Mouse (Mus musculus): ENCODE measurements around the gene Ensa.
"Not testable (repeated sequence)": the region's sequence is repeated elsewhere in the genome, so short reads cannot be mapped to it uniquely, and the experiment has no call there.

Ensa gene

DNA sequence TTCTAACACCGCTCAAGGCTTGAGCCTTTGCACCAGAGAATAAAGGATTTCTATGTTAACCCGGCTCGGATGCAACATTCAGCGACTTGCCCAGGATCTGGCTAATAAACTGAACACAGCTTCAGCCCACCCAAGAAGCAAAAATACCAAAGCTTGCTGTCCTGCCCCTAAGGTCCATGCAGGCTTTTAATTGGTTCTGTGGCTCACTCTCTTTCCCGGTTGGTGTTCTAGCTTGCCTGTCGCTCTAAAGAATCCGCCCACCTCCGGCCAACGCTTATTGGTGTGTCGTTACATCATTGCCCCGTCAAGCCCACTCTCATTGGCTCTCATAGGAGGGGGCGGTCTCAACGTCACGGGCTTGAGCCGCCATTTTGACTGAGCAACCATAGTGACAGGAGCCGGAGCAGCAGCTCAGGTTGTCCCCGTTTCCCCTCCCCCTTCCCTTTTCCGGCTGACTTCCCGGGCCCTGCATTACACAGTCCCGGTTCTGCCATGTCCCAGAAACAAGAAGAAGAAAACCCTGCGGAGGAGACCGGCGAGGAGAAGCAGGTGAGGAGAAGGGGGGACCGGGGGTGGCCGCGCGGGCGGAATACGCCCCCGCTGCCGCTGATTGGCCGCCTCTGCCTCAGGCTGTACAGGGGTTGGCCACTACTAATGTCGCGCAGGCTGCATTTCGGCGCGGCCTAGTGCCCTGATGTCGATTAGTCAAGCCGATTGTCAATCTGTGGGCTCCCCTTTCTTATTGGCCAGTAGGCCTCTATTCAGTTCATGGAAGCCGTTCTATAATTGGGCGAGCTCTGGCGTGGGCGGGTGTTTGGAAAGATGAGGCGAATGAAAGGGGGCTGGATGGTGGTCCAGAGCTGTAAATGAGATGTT is at the start of gene Ensa:
Ensa (plus strand) TSS at position 366 of the 876 bp plus-strand sequence.
- peak; percentile 97 for DNase-seq (ENCODE audit: low spot score)

DNA sequence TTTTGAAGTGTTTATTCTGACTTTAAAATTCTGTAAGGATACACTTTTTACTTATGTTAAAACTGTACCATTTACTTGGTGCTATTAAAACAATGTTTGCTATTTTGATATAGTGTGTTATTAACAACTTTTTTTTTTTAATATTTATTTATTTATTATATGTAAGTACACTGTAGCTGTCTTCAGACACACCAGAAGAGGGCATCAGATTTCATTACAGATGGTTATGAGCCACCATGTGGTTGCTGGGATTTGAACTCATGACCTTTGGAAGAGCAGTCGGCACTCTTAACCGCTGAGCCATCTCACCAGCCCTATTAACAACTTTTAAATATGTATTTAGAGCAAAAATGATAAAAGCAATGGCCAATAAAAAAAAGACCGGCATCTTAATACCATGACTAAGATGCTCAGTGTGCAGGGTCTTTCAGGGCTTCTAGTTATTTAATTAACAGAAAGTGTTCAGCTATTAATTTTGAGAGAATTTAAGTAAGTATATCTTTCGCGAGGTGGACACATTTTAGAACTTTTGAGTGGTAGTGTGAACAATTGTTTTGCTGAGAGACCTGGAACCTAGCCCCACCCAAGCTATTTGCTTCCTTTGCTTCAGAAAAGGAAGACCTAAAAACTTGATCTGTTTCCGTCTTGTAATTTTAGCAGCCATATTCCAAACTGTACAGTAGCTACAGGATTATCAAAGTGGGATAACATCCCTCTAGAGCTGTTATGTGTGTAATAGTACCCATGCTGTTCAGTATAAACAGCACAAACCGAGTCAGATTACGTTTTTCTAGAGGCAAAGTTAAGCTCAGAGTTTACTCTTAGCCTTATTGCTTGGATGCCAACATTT is 36.8 kb upstream of the Ensa start:
- no peak for DNase-seq (ENCODE audit: low spot score)

DNA sequence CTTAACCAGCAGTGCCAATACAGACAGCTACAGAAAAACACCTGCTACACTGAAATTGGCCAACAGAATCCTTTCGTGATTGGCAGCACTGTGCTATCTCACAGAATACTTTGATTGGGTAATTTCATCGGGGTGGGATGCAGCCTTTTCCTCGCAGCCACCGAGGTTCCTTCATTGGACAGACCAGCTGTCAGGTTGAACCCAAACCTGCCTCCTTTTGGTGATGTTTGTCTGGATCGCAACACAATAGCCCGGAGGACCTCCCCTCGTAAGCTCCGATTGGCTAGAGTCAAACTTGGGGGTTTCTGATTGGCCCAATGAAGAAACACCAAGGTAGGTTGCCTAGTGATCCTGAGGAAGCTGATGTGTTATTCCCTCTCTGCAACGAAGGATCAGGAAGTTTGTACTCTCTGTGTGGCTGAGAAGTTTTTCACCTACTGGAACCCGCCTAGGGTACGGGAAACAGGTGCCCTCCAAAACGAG is 36.1 kb upstream of the Ensa start, which contains the start of gene Golph3l:
Golph3l (plus strand) TSS at position 331 of the 483 bp plus-strand sequence.
- DNase-seq (ENCODE audit: low spot score) = peak; percentile 83

DNA sequence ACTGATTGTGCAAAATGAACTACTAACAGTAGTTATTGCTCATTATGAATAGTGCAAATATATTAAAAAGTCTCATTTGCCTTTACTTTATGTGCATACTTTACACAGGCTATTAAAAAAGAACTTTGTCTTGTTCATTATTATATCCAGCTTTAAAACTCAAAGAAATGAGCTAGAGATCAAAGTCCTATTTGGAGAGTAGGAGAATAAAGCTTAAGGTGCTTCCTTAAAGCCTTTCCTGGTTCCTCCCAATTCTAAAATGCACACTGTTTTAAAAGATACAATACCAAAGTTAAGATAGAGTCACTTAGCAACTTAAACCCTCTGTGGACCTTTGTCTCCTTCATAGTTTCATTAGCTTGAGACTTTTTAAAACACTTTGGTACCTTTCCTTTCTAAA is 26.1 kb upstream of the Ensa start:
- DNase-seq (ENCODE audit: low spot score) = no peak

DNA sequence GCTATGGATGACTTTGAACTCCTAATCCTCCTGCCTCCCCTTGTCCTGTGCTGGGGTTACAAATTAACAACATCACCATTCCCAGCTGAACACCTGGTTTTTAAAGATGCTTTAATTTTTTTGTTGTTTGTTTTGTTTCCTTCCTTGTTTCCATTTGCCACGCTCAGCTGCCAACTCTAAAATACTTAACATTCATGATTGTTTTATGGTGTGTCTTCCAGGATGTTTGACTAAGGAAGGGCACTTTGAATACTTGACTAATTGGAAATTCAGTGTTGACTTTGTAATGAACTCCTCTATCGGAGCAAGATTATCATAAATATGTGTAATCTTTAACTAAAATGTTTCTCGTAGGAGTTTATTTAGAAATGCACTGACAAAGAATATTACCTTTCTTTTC is 23.5 kb upstream of the Ensa start:
- DNase-seq (ENCODE audit: low spot score) = no peak

DNA sequence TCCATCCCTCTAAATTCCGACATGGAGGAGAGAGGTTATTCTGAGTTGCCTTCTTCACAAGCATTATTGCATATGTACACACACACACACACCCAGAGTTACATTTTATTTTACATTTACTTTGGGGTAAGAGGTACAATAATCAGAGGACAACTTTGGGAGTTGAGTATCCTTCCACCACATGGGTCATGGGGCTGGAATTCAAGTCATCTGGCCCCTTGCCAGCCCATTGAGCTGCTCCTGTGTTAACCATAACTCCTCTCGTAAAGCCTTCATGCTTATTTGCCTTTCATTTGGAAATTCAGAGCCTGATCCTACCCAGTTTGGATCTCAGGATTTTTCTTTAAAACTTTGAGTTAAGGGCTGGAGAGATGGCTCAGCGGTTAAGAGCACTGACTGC is 18.7 kb upstream of the Ensa start:
- DNase-seq (ENCODE audit: low spot score) = no peak

DNA sequence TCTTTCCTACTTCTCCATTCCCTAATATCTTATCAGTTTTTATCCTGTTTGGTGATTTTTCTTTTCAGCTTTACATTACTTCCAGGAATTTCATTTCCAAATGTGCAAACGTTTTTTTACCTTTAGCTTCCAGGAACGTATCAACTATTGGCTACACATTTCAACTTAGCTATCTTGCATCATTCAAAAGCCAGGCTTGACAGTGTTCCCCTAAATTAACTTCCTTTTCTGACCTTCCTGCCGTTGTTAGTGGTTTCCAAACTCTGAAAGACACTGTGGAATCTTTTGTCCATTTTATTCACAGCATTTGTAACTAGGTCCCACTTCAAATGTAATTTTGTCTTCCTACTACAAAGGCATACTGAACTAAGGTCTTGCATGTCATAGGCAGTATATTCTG is 15.6 kb upstream of the Ensa start:
- DNase-seq (ENCODE audit: low spot score) = no peak

DNA sequence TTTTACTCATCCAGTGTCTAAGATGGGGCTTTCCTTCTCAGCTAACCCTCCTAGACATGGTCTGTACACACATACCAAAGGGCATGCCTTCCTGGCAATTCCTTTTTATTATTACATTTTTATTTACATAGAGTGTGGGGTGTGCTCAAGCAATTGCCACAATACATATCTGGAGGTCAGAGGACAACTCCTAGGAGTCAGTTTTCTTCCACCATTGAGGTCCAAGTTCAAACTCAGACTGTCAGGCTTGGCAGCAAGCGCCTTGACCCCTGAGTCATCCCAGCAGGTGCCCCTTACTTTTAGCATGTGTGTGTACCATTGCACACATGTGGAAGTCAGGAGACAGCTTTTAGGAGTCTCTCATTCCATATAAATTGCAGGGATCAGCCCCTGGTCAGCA is 10.8 kb upstream of the Ensa start:
- no peak for DNase-seq (ENCODE audit: low spot score)

DNA sequence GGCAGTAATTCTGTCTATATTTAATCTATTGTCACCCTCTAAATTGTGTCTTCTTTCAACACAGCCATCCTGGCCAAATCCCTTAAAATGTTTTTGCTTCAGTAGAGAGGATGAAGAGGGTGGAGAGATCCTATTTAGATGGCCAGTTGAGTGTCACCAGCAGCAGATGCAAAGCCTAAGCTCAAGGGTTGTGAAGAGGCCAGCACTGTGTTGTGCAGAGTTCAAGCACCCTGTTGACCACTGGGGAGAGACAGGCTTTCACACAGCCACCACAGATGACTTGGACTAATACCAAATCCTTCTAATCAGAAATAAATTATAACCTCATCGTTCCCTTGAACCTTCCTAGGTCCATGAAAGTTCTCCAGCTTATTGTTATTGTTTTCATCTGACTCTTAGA is 6.3 kb upstream of the Ensa start:
- no peak for DNase-seq (ENCODE audit: low spot score)

DNA sequence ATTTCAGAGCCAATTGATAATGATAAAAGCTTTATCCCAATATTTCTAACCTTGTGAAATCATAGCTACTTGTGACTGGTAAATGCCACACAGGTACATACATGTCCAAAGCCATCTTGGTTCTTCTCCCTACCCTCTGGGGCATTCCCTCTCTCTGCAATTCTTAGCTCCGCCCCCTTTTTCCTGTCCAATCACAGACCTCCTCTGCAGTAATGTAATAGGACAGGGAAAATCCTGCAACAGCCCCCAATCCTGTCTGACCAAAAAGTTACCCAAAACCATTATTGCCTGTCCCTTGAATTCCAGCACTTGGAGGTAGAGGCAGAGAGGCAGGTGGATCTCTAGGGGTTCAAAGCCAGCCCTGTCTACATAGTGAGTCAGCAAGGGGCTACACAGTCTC is 3.6 kb upstream of the Ensa start:
- no peak for DNase-seq (ENCODE audit: low spot score)

DNA sequence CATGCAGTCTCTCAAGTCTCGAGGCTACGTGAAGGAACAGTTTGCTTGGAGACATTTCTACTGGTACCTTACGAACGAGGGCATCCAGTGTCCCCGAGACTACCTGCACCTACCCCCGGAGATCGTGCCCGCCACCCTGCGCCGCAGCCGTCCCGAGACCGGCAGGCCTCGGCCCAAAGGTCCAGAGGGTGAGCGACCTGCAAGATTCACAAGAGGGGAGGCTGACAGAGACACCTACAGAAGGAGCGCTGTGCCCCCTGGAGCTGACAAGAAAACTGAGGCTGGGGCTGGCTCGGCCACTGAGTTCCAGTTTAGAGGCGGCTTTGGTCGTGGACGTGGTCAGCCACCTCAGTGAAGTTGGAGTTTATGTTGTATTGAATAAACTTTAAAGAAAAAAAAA is 2.4 kb upstream of the Ensa start:
- not testable (repeated sequence) for DNase-seq (ENCODE audit: low spot score)

DNA sequence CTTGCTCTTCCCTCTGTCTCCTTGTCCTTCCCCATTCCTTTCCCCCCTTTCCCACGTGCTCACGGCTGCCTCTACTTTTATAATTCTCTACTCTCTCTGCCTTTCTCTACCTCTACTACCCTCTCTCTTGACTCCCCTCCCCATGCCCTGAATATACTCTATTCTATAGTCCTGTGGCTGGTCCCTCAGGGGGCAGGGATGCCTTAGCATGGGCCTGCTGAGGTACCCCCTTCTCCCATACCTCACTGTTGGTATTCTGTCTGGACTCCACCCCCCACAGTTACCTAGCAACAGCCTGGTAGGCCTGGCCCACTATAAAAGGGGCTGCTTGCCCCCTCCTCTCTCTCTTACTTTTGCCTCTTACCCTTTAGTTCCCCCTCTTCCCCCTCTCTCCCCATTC is 1.2 kb upstream of the Ensa start:
- no peak for DNase-seq (ENCODE audit: low spot score)

DNA sequence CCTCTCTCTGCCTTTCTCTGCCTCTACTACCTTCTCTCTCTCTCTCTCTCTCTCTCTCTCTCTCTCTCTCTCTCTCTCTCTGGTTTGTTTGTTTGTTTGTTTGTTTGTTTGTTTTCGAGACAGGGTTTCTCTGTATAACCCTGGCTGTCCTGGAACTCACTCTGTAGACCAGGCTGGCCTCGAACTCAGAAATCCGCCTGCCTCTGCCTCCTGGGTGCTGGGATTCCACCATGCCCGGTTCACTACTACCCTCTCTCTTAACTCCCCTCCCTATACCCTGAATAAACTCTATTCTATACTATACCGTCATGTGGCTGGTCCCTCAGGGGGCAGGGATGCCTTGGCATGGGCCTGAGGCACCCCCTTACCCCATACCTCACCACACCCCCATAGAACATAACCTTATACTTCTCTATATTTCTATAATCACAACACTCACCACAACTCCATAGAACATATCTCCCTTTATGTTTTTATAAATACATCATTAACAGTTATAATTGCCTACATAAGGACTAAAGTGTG is 740 bp upstream of the Ensa start:
- not testable (repeated sequence) for DNase-seq (ENCODE audit: low spot score)

DNA sequence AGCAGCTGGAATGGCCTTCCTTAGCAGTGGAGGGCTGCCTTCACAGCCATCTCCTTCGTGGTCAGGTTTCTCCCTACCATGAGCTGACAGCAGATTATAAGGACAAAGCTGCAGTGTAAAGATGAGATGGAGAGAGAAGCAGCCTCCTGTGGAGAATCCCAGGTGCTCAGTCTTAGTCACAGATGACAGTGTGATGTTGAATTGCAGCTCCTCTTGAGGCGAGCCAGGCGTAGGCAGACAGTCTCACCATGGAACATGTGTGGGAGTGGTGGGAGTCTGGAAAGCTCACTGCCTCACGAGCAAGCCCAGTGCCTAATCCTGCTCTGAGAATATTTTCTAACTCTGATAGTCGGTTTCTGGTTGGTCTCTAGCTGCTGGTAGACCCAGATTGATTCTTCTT is 3.0 kb downstream of the Ensa start:
- DNase-seq (ENCODE audit: low spot score) = no peak

DNA sequence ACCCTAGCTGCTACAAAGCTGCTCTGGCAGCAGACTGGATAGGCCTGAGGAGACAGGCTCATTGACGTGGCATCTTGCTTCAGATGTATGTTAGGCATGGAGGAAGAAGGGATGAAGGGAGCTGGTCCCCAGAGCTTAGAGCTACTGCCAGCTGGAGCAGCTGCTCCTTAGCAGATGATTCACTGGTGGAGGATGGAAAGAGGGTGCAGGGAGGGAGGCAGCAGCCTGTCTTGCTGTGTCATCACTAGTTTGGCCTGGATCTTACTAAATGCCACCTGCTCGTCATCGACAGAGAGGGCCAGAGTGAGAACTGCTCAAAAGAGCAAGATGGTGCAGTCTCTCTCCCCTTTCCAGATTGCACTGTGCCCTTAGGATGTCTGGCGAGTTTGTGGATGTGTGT is 5.0 kb downstream of the Ensa start:
- no peak for DNase-seq (ENCODE audit: low spot score)

DNA sequence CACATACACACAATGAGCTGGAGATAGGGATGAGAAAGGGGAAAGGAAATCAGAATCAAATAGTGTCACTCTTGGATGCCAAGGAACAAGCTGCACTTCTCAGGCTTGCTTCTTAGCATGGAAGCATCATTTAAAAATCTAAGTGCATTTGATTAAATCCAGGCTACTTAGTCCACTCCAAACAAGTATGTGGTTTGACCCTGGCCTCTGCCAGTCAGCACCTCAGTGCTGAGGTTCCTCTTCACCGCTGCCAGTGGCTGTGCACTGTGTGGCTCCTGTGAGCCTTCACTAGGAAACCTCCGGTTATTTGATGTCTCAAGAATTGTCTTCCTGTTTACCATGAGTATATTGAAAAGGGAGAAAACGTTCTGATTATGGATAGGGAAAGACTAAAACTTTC is 6.1 kb downstream of the Ensa start:
- no peak for DNase-seq (ENCODE audit: low spot score)

DNA sequence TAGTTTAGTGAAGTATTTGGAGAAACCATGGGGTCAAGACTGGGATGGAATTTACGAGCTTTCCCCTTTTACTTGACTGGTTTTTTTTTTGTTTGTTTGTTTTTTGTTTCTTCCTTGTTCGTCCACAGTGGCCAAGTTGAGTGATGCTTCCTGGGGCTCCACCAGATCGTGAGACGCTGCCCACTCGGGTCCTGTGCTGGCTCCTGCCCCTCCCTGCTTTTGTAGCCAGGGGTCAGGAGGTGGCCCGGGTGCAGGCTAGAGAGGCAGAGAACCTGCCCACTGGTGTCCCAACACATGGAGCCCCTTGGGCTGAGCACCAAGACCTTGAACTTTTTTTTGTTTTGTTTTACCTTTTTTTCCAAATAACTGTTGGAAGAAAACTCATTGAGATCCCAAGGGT is 6.5 kb downstream of the Ensa start:
- no peak for DNase-seq (ENCODE audit: low spot score)

DNA sequence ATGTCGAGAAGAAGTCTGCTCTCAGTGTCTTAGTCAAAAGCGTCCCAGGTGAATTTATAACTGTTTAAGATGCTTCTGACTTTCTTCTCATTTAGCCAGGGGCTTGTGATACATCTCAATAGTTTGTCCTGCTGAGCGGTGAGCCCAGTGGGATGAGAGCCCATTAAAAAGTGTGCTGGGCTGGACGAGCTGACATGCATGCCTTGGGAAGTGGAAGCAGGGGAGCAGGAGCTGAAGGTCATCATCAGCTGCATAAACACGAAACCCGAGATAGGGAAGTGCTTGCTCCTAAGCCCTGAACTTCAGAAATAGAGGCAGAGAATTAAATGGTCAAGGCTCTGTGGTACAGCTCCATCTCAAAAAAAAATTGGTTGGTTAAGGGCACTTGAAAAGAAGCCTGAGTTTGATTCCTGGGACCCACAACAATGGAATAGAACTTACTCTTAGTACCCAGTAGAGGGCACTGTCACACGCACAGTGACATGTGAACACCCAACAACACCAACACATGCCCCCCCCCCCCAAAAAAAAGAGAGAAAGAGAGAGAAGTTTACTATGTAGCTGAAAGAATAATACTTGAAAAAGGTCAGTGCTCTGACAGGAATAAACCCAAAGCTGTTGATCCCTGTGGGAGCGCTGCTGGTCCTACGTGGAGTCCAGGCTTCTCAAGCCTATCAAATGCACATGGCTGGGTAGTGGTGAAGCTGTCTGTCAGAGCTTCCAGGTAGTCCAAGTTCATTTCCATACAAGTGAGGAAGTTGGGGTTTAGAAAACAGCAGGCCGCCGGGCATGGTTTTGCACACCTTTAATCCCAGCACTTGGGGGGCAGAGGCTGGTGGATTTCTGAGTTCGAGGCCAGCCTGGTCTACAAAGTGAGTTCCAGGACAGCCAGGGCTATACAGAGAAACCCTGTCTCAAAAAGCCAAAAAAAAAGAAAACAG is 8.1 kb downstream of the Ensa start:
- DNase-seq (ENCODE audit: low spot score) = no peak

DNA sequence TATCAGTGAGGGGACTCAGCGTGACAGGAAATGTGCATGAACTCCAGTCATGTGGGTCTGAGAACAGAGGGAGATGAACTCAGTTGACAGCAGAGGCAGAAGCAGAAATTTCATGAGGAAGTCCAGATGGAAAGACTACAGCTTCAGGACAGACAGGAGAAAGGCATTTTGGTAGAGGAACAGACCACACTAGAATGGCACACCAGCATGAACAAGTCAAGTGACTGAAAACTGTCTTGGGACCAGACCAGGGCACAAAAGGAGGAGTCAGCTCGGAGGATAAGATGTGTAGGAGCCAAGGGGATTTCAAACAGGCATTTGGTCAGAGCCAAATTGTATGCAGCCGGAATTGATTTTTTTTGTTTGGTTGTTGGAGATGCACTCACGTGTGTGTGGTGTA is 10.8 kb downstream of the Ensa start:
- no peak for DNase-seq (ENCODE audit: low spot score)

DNA sequence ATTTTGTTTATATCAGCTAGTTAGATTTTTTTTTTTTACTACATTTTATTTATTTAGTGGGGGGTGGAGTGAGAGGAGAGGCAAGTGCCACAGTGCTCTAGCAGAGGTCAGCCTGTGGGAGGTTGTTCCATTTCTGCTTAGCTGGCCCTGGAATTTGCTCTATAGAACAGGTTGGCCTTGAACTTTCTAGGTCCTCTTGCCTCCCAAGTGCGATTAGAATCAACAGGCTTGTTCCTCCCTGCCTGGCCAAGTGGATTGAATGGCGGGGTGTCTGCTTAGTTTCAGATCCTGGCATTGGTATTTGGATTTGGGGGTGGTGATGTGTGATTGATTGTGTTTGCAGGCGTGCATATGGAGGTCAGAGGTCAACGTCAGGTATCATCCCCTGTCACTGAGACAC is 11.3 kb downstream of the Ensa start:
- DNase-seq (ENCODE audit: low spot score) = no peak

DNA sequence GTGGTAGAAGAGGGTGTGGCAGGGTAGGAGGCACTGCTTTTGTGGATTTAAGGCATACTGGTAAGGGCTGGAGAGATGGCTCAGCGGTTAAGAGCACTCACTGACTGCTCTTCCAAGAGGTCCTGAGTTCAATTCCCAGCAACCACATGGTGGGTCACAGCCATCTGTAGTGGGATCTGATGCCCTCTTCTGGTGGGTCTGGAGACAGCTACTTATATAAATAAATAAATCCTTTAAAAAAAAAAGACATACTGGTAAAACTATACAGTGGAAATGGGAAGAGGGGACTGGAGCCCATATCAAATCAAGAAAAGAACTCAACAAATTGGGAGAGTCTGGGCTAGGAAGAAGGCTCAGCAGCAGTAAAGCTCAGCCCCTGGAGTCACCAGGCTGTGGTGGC is 14.9 kb downstream of the Ensa start:
- no peak for DNase-seq (ENCODE audit: low spot score)

DNA sequence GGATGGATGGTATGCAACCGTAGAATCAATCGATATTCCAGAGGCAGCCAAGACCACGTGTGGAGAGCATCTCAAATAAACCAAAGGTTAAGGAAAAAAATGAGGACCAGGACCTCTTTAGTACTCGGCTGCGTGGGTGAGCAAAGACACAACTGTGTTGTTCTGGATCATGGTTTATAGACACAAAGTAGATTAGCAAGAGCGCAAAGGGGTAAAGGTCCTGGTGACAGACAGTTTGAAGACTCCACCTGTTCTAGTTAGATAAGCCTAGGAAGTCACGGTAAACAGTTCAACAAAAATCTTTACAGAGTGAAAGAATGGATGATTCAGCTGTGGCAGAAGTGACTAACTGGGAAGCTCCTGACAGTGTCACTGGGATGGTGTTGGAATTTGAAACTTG is 18.3 kb downstream of the Ensa start:
- DNase-seq (ENCODE audit: low spot score) = no peak

Measured in spleen, adult 12 weeks (tissue).